Mouse (Mus musculus) bone marrow, adult 2 months (tissue): Measurements from ENCODE around the gene Gm9837. TPM values are rescaled to one million over a fixed set of nuclear protein-coding genes. Genes with fewer than 3 reads are reported as not detected.

ENCODE experiments used
- H3K27ac ChIP-seq: fragments of 200-500 bp; 2 replicates; pipeline ENCODE4 v1.5.1; 2012; ENCODE audit warnings: low read depth, mild to moderate bottlenecking, control low read depth, inconsistent platforms, low read length; ENCODE audit not compliant: control insufficient read depth, poor library complexity, insufficient read depth
- H3K4me1 ChIP-seq: fragments of 200-500 bp; 2 replicates; pipeline ENCODE4 v1.6.1; 2011; ENCODE audit warnings: low read length; ENCODE audit not compliant: control insufficient read depth, insufficient read depth
- H3K4me3 ChIP-seq: fragments of 200-500 bp; replicated peaks from 2 replicates; pipeline ENCODE3; 2011; ENCODE audit warnings: mild to moderate bottlenecking, low read depth, low read length, control low read depth; ENCODE audit not compliant: control insufficient read depth
- CTCF ChIP-seq: fragments of 200-500 bp; IDR thresholded peaks from 2 replicates; pipeline ENCODE4 v1.5.1; 2011; ENCODE audit warnings: low read length, control low read depth; ENCODE audit not compliant: control insufficient read depth, insufficient read depth
- POLR2A ChIP-seq: fragments of 200-500 bp; IDR thresholded peaks from 2 replicates; pipeline ENCODE4 v1.6.1; 2011; ENCODE audit warnings: low read depth, mild to moderate bottlenecking, control low read depth, low read length, borderline replicate concordance; ENCODE audit not compliant: control insufficient read depth
- WGBS: fragments of 180-500 bp; shearing (Covaris S2); methylation state at CpG from one replicate; pipeline ENCODE4 v1.1.7; 2018; 5-methylcytosine and 5-hydroxymethylcytosine counted together
- polyA plus RNA-seq: library from polyadenylated mRNA; stranded (reverse); fragments of >200 nt; gene quantifications from 2 replicates; pipeline ENCODE4 v1.2.4, GENCODE M21; 2011; ENCODE audit warnings: low replicate concordance; ENCODE audit not compliant: missing spikeins, insufficient read depth, insufficient read length

The Gm9837 gene
- polyA plus RNA-seq, 1 experiment = not detected

DNA sequence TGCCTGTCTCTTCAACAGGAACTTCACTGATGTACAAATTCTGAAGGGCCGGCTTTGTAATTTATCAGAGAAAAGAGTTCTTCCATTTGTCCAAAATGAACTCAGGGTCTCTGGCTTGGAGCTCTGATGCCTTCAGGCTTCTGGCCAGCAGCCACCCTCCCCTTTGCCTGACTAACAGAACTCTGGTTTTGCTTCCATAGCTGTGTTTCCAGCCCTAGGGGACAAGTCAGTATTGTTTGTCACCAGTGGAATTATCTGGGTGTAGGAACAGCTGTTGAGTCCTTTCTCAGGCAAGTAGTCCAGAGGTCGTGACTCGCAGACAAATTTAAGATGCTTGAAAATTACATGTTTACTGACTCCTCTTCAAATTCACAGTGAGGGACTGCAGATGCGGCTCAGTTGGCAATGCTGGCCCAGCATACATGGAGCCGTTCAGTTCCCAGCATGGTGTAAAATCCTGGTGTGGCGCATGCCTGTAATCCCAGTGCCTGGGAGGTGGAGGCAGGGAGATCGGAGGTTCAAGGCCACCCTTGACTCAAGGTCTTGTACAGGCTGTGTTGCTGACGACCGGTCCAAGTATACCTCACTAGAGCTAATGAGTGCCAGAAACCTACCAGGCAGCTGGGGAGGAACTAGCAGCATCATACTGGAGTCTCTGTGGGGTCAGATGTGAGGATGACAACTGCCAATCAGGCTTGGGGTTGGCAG lies 37.0 kb upstream of the Gm9837 start:
- 88% methylated on average over 9 of the region's 9 CpGs for WGBS
- H3K4me3 ChIP-seq = no peak overlapping the region
- no peaks in the 10 kb centered on the region for H3K4me1 ChIP-seq
- TF ChIP-seq POLR2A (no peak), CTCF (no peak)
- no peak overlapping the region for H3K27ac ChIP-seq

- 79% methylated on average over 5 of the region's 5 CpGs for WGBS
- TF ChIP-seq CTCF = no peak
- no peak for TF ChIP-seq POLR2A
- H3K4me1 ChIP-seq = no peaks in the 10 kb centered on the region
- no peak overlapping the region for H3K4me3 ChIP-seq
- H3K27ac ChIP-seq = no peak overlapping the region
Measured at GRCm38 (mm10) chr11:53505026-53505663, 34.9 kb upstream of the Gm9837 start.

DNA sequence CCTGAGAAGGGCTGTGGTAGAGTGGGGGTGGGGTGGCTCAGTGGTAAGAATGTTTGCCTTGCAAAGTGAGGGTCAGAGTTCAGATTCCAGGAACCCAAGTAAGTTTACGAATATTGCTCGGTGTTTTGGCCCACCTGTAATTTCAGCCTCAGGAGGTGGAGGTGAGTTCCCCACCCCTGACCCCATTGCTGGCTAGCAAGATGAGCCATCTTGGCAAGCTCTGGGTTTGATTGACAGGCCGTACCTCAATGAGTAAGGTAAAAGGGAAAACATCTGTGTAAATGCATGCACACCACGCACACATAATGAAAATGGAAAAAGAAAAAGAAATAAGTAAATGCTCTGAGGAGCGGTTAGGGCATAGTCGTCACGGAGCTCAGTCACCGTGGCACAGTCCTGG lies 34.1 kb upstream of the Gm9837 start:
- no peaks in the 10 kb centered on the region; the same call in 1 of the 2 replicates for H3K4me1 ChIP-seq
- WGBS = 89% methylated on average over 8 of the region's 8 CpGs
- no peak overlapping the region for H3K4me3 ChIP-seq
- H3K27ac ChIP-seq = no peak overlapping the region
- TF ChIP-seq CTCF (no peak), POLR2A (no peak)

DNA sequence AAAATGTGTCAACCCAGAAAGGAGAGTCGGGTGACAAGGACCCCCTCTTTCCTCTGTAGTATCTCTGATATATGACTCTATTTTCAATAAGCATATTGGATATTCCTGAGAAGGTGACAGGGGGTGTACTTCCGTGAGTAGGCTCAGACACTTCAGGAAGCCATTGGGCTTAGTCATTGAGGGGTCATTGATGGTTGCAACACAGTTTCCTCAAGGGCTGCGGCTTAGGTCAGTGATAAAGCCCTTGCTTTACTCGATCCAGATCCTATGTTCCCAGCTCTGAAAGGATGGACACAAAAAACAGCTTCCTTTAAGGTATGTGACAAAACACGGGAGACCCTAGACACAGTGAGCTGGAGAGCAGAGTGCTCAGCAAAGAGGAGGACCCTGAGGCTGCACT lies 33.5 kb upstream of the Gm9837 start:
- Histone ChIP-seq H3K4me3 (no peak overlapping the region), H3K27ac (no peak overlapping the region), H3K4me1 (no peaks in the 10 kb centered on the region; the same call in 1 of the 2 replicates)
- 44% methylated on average over 5 of the region's 5 CpGs for WGBS
- TF ChIP-seq POLR2A = no peak
- TF ChIP-seq CTCF = no peak

- Histone ChIP-seq H3K27ac (no peak overlapping the region), H3K4me3 (no peak overlapping the region), H3K4me1 (no peaks in the 10 kb centered on the region; the same call in 1 of the 2 replicates)
- WGBS = 53% methylated on average over 8 of the region's 8 CpGs
- TF ChIP-seq CTCF (no peak), POLR2A (no peak)
Measured at GRCm38 (mm10) chr11:53502039-53502765, 31.9 kb upstream of the Gm9837 start.

DNA sequence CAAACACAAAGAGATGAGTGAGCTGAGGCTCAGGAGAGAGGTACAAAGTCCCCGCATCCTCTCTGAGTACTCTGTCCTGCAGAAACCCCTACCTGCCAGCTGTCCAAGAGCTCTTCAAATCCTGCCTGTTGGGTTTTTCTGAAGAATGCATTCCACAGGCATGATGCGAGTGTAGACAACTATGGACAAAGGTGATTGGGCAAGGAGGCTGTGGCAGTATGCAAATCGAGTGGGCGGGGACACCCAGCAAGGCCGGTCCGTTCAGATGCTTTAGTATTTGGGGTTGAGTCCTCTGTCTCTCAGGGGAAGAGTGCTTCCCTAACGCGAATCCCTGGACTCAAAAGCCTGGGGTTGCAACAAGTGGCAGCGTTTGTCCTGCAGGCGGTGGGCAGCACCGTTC lies 30.3 kb upstream of the Gm9837 start:
- 28% methylated on average over 11 of the region's 11 CpGs for WGBS
- TF ChIP-seq POLR2A (no peak), CTCF (no peak)
- no peak overlapping the region for H3K27ac ChIP-seq

GRCm38 (mm10) chr11:53496946-53497345 lies 26.7 kb upstream of the Gm9837 start:
- Histone ChIP-seq H3K27ac (no peak overlapping the region), H3K4me3 (no peak overlapping the region), H3K4me1 (no peaks in the 10 kb centered on the region; the same call in 1 of the 2 replicates)
- WGBS = 16% methylated on average over 6 of the region's 6 CpGs
- no peak for TF ChIP-seq POLR2A
- TF ChIP-seq CTCF = no peak

More for the DNA sequence above, 30.3 kb upstream of the Gm9837 start:
- Histone ChIP-seq H3K4me1 (no peaks in the 10 kb centered on the region; the same call in 1 of the 2 replicates), H3K4me3 (no peak overlapping the region)

DNA sequence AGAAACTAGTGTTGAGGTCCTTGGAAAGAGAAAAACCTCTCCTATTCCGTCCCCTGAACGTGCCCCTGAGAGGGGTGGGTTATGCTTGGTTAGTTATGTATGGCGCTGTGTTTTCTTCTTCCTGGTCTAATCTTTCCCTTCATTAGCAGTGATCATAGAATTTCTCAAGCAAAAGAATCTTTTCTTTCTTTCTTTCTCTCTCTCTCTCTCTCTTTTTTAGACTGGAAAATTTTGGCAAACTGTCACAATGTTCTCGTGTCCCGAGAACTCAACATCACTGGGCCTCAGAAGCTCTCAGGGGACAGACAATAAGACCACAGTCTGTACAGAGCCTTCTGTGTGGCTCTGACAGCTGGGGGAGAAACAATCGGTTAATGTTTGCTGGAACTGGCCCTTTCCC lies 25.1 kb upstream of the Gm9837 start:
- Histone ChIP-seq H3K27ac (no peak overlapping the region), H3K4me1 (no peaks in the 10 kb centered on the region; the same call in 1 of the 2 replicates), H3K4me3 (no peak overlapping the region)
- 65% methylated on average over 6 of the region's 6 CpGs for WGBS
- TF ChIP-seq POLR2A = no peak
- TF ChIP-seq CTCF = no peak
